Mouse (Mus musculus) embryo, embryonic 10 days (tissue): ENCODE results near the gene Olfr968.

Experiments
- DNase-seq: peaks from one replicate; pipeline ENCODE4 v3.0.0-alpha.2; 2015; ENCODE audit warnings: low spot score

The Olfr968 gene

DNA sequence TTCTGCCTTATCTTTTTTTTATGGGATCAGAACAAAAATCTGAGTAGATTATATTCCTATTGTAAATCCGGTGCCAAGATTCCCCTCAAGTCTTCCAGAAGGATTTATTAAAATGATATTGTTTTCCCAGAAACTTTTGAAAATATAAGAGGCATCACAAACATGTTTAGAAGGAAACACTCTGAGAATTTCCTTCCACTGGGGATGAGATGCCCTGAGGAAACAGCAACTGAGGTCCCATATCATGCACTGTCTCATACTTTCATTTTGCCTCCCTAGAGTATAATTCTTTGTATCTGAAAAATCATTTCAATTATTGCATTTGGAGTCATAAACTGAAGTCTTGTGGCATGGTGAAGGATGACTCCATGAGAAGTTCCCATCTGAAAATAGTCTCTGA lies at the start of gene Olfr968:
Olfr968 (minus strand) TSS at position 101 of the 400 bp plus-strand sequence.
- DNase-seq = no peak

DNA sequence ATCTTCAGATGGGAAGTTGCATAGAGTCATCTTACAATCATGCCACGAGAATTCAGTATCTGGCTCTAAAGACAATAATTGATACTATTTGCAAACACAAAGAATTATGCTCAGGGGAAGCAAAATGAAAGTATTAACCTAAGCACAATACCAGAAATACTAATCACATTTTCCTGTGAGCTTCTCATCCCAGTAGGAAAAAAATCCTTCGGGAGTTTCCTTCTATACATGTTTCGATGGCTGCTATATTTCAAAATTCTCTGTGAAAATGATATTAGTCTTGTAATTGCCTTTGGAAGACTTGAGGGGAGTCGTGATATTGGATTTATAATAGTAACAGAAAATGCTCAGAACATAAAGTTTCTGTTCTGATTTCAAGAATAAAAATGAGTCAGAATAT lies 25.5 kb upstream of the Olfr968 start, which contains the start of gene Olfr970:
Olfr970 (plus strand) TSS at position 301 of the 400 bp plus-strand sequence.
- DNase-seq = no peak

DNA sequence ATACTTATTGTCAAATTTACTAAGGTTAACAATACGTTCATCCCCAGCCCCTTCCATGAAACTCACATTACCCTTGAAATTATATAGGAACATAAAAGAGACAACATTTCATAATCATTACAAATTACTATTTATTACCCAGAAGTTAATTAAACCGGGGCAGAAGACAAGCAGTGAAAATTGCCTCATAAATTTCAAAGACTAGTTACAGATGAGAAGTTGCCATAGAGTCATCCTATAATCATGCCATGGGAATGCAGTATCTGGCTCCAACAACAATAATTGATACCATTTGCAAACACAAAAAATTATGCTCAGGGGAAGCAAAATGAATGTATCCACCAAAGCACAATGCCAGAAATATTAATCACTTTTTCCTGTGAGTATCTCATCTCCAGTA lies 7.5 kb upstream of the Olfr968 start, which contains the start of gene Olfr969:
Olfr969 (plus strand) TSS at position 388 of the 400 bp plus-strand sequence.
- no peak for DNase-seq

DNA sequence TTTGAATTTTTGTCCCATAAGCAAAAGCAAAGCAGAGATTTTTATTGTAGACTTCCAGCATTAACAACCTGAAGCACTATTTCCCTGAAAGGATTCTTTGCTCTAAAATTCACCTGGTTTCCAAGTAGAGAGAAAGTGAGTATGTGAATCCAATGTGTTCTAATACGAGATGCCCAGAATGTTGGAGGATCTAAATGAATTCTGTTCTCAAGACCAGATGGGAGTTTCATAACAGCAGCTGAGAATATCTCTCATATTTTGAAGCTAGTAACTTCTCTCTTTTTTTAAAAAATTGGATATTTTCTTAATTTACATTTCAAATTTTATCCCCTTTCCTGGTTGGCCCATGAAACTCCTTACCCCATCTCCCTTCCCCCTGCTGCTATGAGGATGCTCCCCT lies 36.6 kb downstream of the Olfr968 start:
- DNase-seq = no peak

DNA sequence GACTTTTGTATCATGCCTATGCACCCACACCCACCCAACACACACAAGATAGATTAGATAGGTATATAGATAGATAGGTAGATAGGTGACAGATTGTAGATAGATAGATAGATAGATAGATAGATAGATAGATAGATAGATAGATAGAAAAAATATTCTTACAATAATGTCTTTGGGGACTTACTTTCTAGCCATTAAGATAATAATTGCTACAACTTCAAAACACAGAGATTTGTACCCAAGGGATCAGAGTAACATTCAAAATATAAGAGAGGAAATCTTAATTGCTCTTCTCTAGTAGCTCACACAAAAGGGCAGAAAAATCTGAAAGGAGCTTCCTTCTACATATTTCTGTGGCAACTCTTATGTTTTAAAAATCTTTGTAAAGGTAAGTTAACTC lies 37.1 kb downstream of the Olfr968 start, which contains the start of gene Olfr967:
Olfr967 (plus strand) TSS at position 301 of the 400 bp plus-strand sequence.
- no peak for DNase-seq

DNA sequence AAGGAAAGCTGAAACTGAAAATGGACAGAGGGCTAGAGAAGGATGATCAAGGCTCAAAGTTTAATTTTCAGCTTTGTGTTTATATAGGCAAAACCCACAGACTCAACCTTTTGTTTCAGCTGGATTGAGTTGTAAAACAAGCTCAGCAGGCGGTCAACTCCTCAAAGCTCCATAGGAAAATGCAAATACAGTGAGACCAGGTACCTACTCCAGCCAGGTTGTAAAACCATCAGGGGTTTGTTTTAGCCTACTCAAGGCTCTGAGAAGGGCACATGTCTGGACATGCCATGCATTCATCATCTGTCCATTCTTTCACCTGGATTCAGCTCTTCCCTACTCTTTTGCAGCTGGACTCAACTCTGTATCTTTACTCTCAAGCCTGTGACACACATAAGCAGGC lies 42.3 kb downstream of the Olfr968 start:
- no peak for DNase-seq

DNA sequence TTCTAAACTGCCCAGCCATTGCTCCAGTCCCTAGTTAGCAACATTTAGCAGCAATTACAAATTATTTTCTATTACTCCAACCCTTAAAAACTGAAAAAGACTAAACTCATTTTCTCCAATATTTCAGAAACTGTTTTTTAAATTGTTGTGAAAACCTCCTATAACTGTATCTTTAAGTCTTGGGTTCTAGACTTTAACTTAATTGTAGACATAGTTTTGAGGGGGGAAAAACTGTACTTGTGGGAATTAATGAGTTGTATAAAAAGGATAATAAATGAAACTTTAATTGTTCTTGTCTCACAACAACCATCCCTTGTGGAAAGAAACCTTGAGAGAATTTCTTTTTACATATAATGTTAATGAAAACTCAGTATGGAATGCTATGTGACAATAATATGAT lies 52.4 kb downstream of the Olfr968 start, which contains the start of gene Olfr150:
Olfr150 (plus strand) TSS at position 301 of the 400 bp plus-strand sequence.
- DNase-seq = no peak
